In genomic region chr11:94470391-94470790, GRCm38 (mm10) we compare ENCODE assay signal across 11 mouse cellular contexts. TPM values are rescaled to one million over a fixed set of nuclear protein-coding genes. Genes with fewer than 3 reads are reported as not detected.
DNase-seq lines count a peak whose midpoint lies in the region; ATAC-seq lines count a peak whose summit lies in the region.
"Had no signal": no experiment of that assay in that cellular context is flagged by ENCODE, and none has a peak within 500 bp of the region (broad histone marks: within the 10 kb centered on the region; RNA-seq: fewer than 3 reads in every experiment).

No protein-coding gene starts in this region.

- DNase-seq in cerebellum, adult 9-10 months, result peak; percentile 21
- DNase-seq in cerebellum, postnatal 4 days (ENCODE audit: low spot score in 2 of 2), result no peak
- peak; percentile 92 for DNase-seq in embryonic facial prominence, embryonic 11.5 days (ENCODE audit: low spot score)
- no peak for DNase-seq in hindbrain, embryonic 14.5 days (ENCODE audit: low spot score)
- DNase-seq in layer of hippocampus, adult 11-12 months (ENCODE audit: low spot score), result no peak
- no peak for DNase-seq in T-cell, adult 2 months (ENCODE audit: low spot score)
- no peak for DNase-seq in cerebellum, adult 11-12 months
- DNase-seq: kidney, postnatal 25 days; thymus, postnatal 25 days had no signal

- peaks cover 12% of the 10 kb centered on the region for H3K4me1 ChIP-seq in embryonic facial prominence, embryonic 11.5 days (ENCODE audit: control insufficient read depth, insufficient read depth, low read length)
- peaks cover 58% of the 10 kb centered on the region for H3K4me1 ChIP-seq in hindbrain, embryonic 14.5 days (replicated peaks; ENCODE audit: control insufficient read depth, insufficient read depth, low read length)
- peaks cover 54% of the 10 kb centered on the region for H3K4me1 ChIP-seq in midbrain, embryonic 16.5 days (ENCODE audit: control insufficient read depth, insufficient read depth, low read length)

- H3K9ac ChIP-seq in embryonic facial prominence, embryonic 11.5 days (replicated peaks; ENCODE audit: low read length), result no peak overlapping the region
- H3K9ac ChIP-seq in hindbrain, embryonic 14.5 days, result no peak overlapping the region
- peak overlapping the region; percentile 96; the same call in 1 of the 2 replicates for H3K9ac ChIP-seq in midbrain, embryonic 16.5 days (ENCODE audit: low read depth, low read length)
- H3K9ac ChIP-seq: liver, embryonic 15.5 days had no signal

- no peak for ATAC-seq in embryonic facial prominence, embryonic 11.5 days (replicated peaks; ENCODE audit: insufficient number of reproducible peaks, low FRiP score, low TSS enrichment, low read depth)
- no peak for ATAC-seq in hindbrain, embryonic 14.5 days (ENCODE audit: low FRiP score)
- no peak for ATAC-seq in midbrain, embryonic 16.5 days

- H3K27me3 ChIP-seq in embryonic facial prominence, embryonic 11.5 days (ENCODE audit: control insufficient read depth, insufficient read depth, low read length), result peaks cover 4% of the 10 kb centered on the region; the same call in 1 of the 2 replicates
- no peaks in the 10 kb centered on the region for H3K27me3 ChIP-seq in hindbrain, embryonic 14.5 days (ENCODE audit: control insufficient read depth, insufficient read depth, low read length)
- no peaks in the 10 kb centered on the region for H3K27me3 ChIP-seq in midbrain, embryonic 16.5 days (ENCODE audit: control insufficient read depth, insufficient read depth, low read depth, low read length)

- H3K36me3 ChIP-seq in embryonic facial prominence, embryonic 11.5 days (replicated peaks; ENCODE audit: control insufficient read depth, insufficient read depth, low read depth, low read length), result no peaks in the 10 kb centered on the region
- no peaks in the 10 kb centered on the region for H3K36me3 ChIP-seq in hindbrain, embryonic 14.5 days (replicated peaks; ENCODE audit: control insufficient read depth, insufficient read depth)
- H3K36me3 ChIP-seq in midbrain, embryonic 16.5 days (ENCODE audit: control insufficient read depth, insufficient read depth, low read length), result no peaks in the 10 kb centered on the region
- H3K36me3 ChIP-seq: liver, embryonic 15.5 days had no signal

- H3K9me3 ChIP-seq in embryonic facial prominence, embryonic 11.5 days (replicated peaks; ENCODE audit: control insufficient read depth, low read length), result no peaks in the 10 kb centered on the region
- no peaks in the 10 kb centered on the region for H3K9me3 ChIP-seq in hindbrain, embryonic 14.5 days (ENCODE audit: control insufficient read depth, low read length)
- H3K9me3 ChIP-seq in midbrain, embryonic 16.5 days (replicated peaks; ENCODE audit: control insufficient read depth, low read length, poor library complexity, severe bottlenecking), result no peaks in the 10 kb centered on the region
- H3K9me3 ChIP-seq: liver, embryonic 15.5 days had no signal

- H3K4me3 ChIP-seq in embryonic facial prominence, embryonic 11.5 days (ENCODE audit: low read depth, low read length), result no peak overlapping the region
- H3K4me3 ChIP-seq in hindbrain, embryonic 14.5 days (replicated peaks; ENCODE audit: low read length), result 0 out of 2 replicates have a peak overlapping the region, but pooled peaks have one; percentile 91
- H3K4me3 ChIP-seq in midbrain, embryonic 16.5 days (ENCODE audit: low read depth, low read length), result peak overlapping the region; percentile 77; the same call in 1 of the 2 replicates
- H3K4me3 ChIP-seq: liver, embryonic 15.5 days had no signal

- peak overlapping the region; percentile 61 for H3K4me2 ChIP-seq in embryonic facial prominence, embryonic 11.5 days (ENCODE audit: low read depth, low read length)
- H3K4me2 ChIP-seq in hindbrain, embryonic 14.5 days (replicated peaks), result peak overlapping the region; percentile 96
- H3K4me2 ChIP-seq in midbrain, embryonic 16.5 days (ENCODE audit: low read length), result peak overlapping the region; percentile 82
- H3K4me2 ChIP-seq: liver, embryonic 15.5 days had no signal

- 8% methylated on average over 7 of the region's 7 CpGs for WGBS in embryonic facial prominence, embryonic 11.5 days
- 22% methylated on average over 7 of the region's 7 CpGs for WGBS in hindbrain, embryonic 14.5 days
- WGBS in midbrain, embryonic 16.5 days, result 29% methylated on average over 6 of the region's 7 CpGs

- peak overlapping the region; percentile 92 for H3K27ac ChIP-seq in embryonic facial prominence, embryonic 11.5 days (replicated peaks; ENCODE audit: low read depth, low read length)
- H3K27ac ChIP-seq in hindbrain, embryonic 14.5 days, result peak overlapping the region; percentile 97
- H3K27ac ChIP-seq in midbrain, embryonic 16.5 days (ENCODE audit: low read length), result peak overlapping the region; percentile 90
- H3K27ac ChIP-seq: liver, embryonic 15.5 days had no signal

RNA-seq across cellular contexts. Expression of gene Cacna1g, which starts 3.6 kb away (rescaled TPM):
- polyA plus RNA-seq in embryonic facial prominence, embryonic 11.5 days (2014; fragmentation: Nextera tagmentation; extraction: Ambion mirVana), result 10.9 and 14.1 TPM in 2 replicates
- 18.6 and 22.8 TPM in 2 replicates for polyA plus RNA-seq in hindbrain, embryonic 14.5 days (2014; fragmentation: Nextera tagmentation; extraction: Ambion mirVana)
- 18.4 and 21.2 TPM in 2 replicates for polyA plus RNA-seq in midbrain, embryonic 16.5 days (2015; fragmentation: Nextera tagmentation; extraction: Ambion mirVana)

RNA-seq across cellular contexts. Expression of gene Spata20, which starts 15.6 kb away (rescaled TPM):
- polyA plus RNA-seq in embryonic facial prominence, embryonic 11.5 days (2014; fragmentation: Nextera tagmentation; extraction: Ambion mirVana), result 0.08 and 0.27 TPM in 2 replicates
- polyA plus RNA-seq in hindbrain, embryonic 14.5 days (2014; fragmentation: Nextera tagmentation; extraction: Ambion mirVana), result 0.33 and 1.3 TPM in 2 replicates
- 0.43 and 0.66 TPM in 2 replicates for polyA plus RNA-seq in midbrain, embryonic 16.5 days (2015; fragmentation: Nextera tagmentation; extraction: Ambion mirVana)
- polyA plus RNA-seq: liver, embryonic 15.5 days had no signal

RNA-seq across cellular contexts. Expression of gene Epn3, which starts 29.4 kb away (rescaled TPM):
- polyA plus RNA-seq in embryonic facial prominence, embryonic 11.5 days (2014; fragmentation: Nextera tagmentation; extraction: Ambion mirVana), result 1.5 and 2.3 TPM in 2 replicates
- polyA plus RNA-seq in hindbrain, embryonic 14.5 days (2014; fragmentation: Nextera tagmentation; extraction: Ambion mirVana), result 1.6 and 2.0 TPM in 2 replicates
- 0.43 and 0.57 TPM in 2 replicates for polyA plus RNA-seq in midbrain, embryonic 16.5 days (2015; fragmentation: Nextera tagmentation; extraction: Ambion mirVana)

RNA-seq across cellular contexts. Expression of gene Mycbpap, which starts 51.2 kb away (rescaled TPM):
- 1.9 and 2.4 TPM in 2 replicates for polyA plus RNA-seq in embryonic facial prominence, embryonic 11.5 days (2014; fragmentation: Nextera tagmentation; extraction: Ambion mirVana)
- polyA plus RNA-seq in hindbrain, embryonic 14.5 days (2014; fragmentation: Nextera tagmentation; extraction: Ambion mirVana), result 3.3 and 5.1 TPM in 2 replicates
- 4.9 and 5.6 TPM in 2 replicates for polyA plus RNA-seq in midbrain, embryonic 16.5 days (2015; fragmentation: Nextera tagmentation; extraction: Ambion mirVana)
- polyA plus RNA-seq: liver, embryonic 15.5 days had no signal

Comparison
In these comparisons a context has a peak if more than half of its experiments do, and no peak if none do; other contexts are left out.
1. DNase-seq: peak in cerebellum, adult 9-10 months (single experiment) and embryonic facial prominence, embryonic 11.5 days (single experiment); none in cerebellum, postnatal 4 days (0 of 2), hindbrain, embryonic 14.5 days (single experiment), layer of hippocampus, adult 11-12 months (single experiment), T-cell, adult 2 months (single experiment) and cerebellum, adult 11-12 months (single experiment).
2. Peak in every context shown above with its lines, with median percentiles within 50 percentile points of each other: H3K27ac ChIP-seq and H3K4me2 ChIP-seq.